Mouse (Mus musculus) telencephalon, adult 2 months (tissue): ENCODE measurements around the gene Adora2b.

Experiments
- DNase-seq: peaks from one replicate; pipeline ENCODE4 v3.0.0-alpha.2; 2011; ENCODE audit warnings: low read depth, low spot score

Adora2b gene

GRCm38 (mm10) chr11:62248401-62249244 is at the start of gene Adora2b:
Gene Adora2b (plus strand): TSS chr11:62248984.
- no peak for DNase-seq

- DNase-seq = no peak
Observed at GRCm38 (mm10) chr11:62200901-62201512, 47.8 kb upstream of the Adora2b start.

- DNase-seq = no peak
Observed at GRCm38 (mm10) chr11:62202645-62203044, 46.1 kb upstream of the Adora2b start.

- no peak for DNase-seq
Observed at GRCm38 (mm10) chr11:62209111-62209510, 39.7 kb upstream of the Adora2b start.

- DNase-seq = no peak
Observed at GRCm38 (mm10) chr11:62209891-62210290, 38.9 kb upstream of the Adora2b start.

- DNase-seq = no peak
Observed at GRCm38 (mm10) chr11:62213384-62213989, 35.3 kb upstream of the Adora2b start.

- DNase-seq = no peak
Observed at GRCm38 (mm10) chr11:62215107-62215506, 33.7 kb upstream of the Adora2b start.

GRCm38 (mm10) chr11:62217751-62218150 is 31.0 kb upstream of the Adora2b start:
- no peak for DNase-seq

GRCm38 (mm10) chr11:62220756-62221510 is 27.9 kb upstream of the Adora2b start:
- no peak for DNase-seq

GRCm38 (mm10) chr11:62223416-62223815 is 25.4 kb upstream of the Adora2b start:
- no peak for DNase-seq

- no peak for DNase-seq
Observed at GRCm38 (mm10) chr11:62223962-62224361, 24.8 kb upstream of the Adora2b start.

GRCm38 (mm10) chr11:62224797-62225196 is 24.0 kb upstream of the Adora2b start:
- no peak for DNase-seq

- DNase-seq = no peak
Observed at GRCm38 (mm10) chr11:62240631-62241261, 8.0 kb upstream of the Adora2b start.

GRCm38 (mm10) chr11:62243871-62244270 is 4.9 kb upstream of the Adora2b start:
- no peak for DNase-seq

GRCm38 (mm10) chr11:62244471-62244870 is 4.3 kb upstream of the Adora2b start:
- no peak for DNase-seq

- DNase-seq = no peak
Observed at GRCm38 (mm10) chr11:62247759-62248400, 904 bp upstream of the Adora2b start.

GRCm38 (mm10) chr11:62249266-62250037 is 668 bp downstream of the Adora2b start:
- DNase-seq = no peak

GRCm38 (mm10) chr11:62251047-62251446 is 2.3 kb downstream of the Adora2b start:
- no peak for DNase-seq

GRCm38 (mm10) chr11:62253380-62253779 is 4.6 kb downstream of the Adora2b start:
- DNase-seq = no peak

- DNase-seq = no peak
Observed at GRCm38 (mm10) chr11:62259214-62259613, 10.4 kb downstream of the Adora2b start.
